Mouse (Mus musculus) myocyte (in vitro differentiated cells): Measurements from ENCODE around the gene Ttc21a. TPM values are rescaled to one million over a fixed set of nuclear protein-coding genes. Genes with fewer than 3 reads are reported as not detected.
A peak's percentile ranks its signal among the peaks of the same experiment; 100 is the strongest.

Source experiments
- H3K27me3 ChIP-seq: one replicate; pipeline ENCODE4 v1.6.1; 2011; ENCODE audit not compliant: control insufficient read depth, insufficient read depth, insufficient read length
- H3K36me3 ChIP-seq: one replicate; pipeline ENCODE4 v1.6.1; 2011; ENCODE audit not compliant: control insufficient read depth, insufficient read depth
- H3K4me2 ChIP-seq: one replicate; pipeline ENCODE4 v1.6.1; 2011; ENCODE audit warnings: low read depth, control low read depth
- H3K4me3 ChIP-seq: one replicate; pipeline ENCODE4 v1.5.1; 2011; ENCODE audit warnings: mild to moderate bottlenecking, control low read depth, moderate library complexity
- H3K79me2 ChIP-seq: one replicate; pipeline ENCODE4 v1.6.1; 2011; ENCODE audit not compliant: control insufficient read depth, insufficient read depth
- H3ac ChIP-seq: one replicate; pipeline ENCODE4 v1.6.1; 2011; ENCODE audit not compliant: control insufficient read depth, insufficient read length
- CEBPB ChIP-seq: IDR thresholded peaks from 2 replicates; pipeline ENCODE4 v1.6.1; 2011; ENCODE audit warnings: mild to moderate bottlenecking, moderate library complexity; ENCODE audit not compliant: poor library complexity, insufficient read depth, severe bottlenecking
- E2F4 ChIP-seq: IDR thresholded peaks from one replicate; pipeline ENCODE4 v1.6.1; 2011; ENCODE audit warnings: mild to moderate bottlenecking, control low read depth, moderate library complexity; ENCODE audit not compliant: insufficient read depth
- MAX ChIP-seq: IDR thresholded peaks from one replicate; pipeline ENCODE4 v1.6.1; 2011; ENCODE audit warnings: low read depth, mild to moderate bottlenecking, control low read depth
- MYOD1 ChIP-seq, 3 experiments: IDR thresholded peaks; one replicate each; pipeline ENCODE4 v1.6.1; 2011; ENCODE audit warnings: control low read depth in 2 of 3, low read depth in 2 of 3, mild to moderate bottlenecking in 2 of 3, moderate library complexity in 1 of 3; ENCODE audit not compliant: insufficient read length in 2 of 3, control insufficient read depth in 1 of 3
- MYOG ChIP-seq, 3 experiments: IDR thresholded peaks; one replicate each; pipeline ENCODE4 v1.6.1; 2011; ENCODE audit warnings: control low read depth in 2 of 3, low read depth in 2 of 3, mild to moderate bottlenecking in 2 of 3; ENCODE audit not compliant: insufficient read length in 2 of 3, control insufficient read depth in 1 of 3, insufficient read depth in 1 of 3
- POLR2A ChIP-seq: IDR thresholded peaks from one replicate; pipeline ENCODE4 v1.6.1; 2011; ENCODE audit warnings: low read depth, mild to moderate bottlenecking, control low read depth, moderate library complexity; ENCODE audit not compliant: insufficient read length
- POLR2AphosphoS2 ChIP-seq: IDR thresholded peaks from one replicate; pipeline ENCODE4 v1.6.1; 2011; ENCODE audit warnings: low read depth, control low read depth; ENCODE audit not compliant: insufficient read length
- REST ChIP-seq: IDR thresholded peaks from one replicate; pipeline ENCODE4 v1.6.1; 2011; ENCODE audit warnings: mild to moderate bottlenecking, control low read depth, moderate library complexity; ENCODE audit not compliant: insufficient read depth, insufficient read length
- SRF ChIP-seq: IDR thresholded peaks from one replicate; pipeline ENCODE4 v1.6.1; 2011; ENCODE audit warnings: low read depth; ENCODE audit not compliant: control insufficient read depth, insufficient read length
- TCF12 ChIP-seq: IDR thresholded peaks from one replicate; pipeline ENCODE4 v1.6.1; 2011; ENCODE audit warnings: mild to moderate bottlenecking, control low read depth; ENCODE audit not compliant: poor library complexity, insufficient read depth, severe bottlenecking
- TCF3 ChIP-seq: IDR thresholded peaks from one replicate; pipeline ENCODE4 v1.6.1; 2011; ENCODE audit warnings: low read depth, control low read depth; ENCODE audit not compliant: insufficient read length
- USF1 ChIP-seq: IDR thresholded peaks from one replicate; pipeline ENCODE4 v1.6.1; 2011; ENCODE audit warnings: low read depth, mild to moderate bottlenecking, control low read depth, moderate library complexity
- polyA plus RNA-seq: library from polyadenylated mRNA; unstranded; fragments of >200 nt; fragmentation: generic; extraction: Trizol; gene quantifications from one replicate; pipeline ENCODE4 v1.2.1, GENCODE M21; 2012; ENCODE audit warnings: missing spikeins

The Ttc21a gene
- polyA plus RNA-seq, 1 experiment: 0.05 TPM

DNA sequence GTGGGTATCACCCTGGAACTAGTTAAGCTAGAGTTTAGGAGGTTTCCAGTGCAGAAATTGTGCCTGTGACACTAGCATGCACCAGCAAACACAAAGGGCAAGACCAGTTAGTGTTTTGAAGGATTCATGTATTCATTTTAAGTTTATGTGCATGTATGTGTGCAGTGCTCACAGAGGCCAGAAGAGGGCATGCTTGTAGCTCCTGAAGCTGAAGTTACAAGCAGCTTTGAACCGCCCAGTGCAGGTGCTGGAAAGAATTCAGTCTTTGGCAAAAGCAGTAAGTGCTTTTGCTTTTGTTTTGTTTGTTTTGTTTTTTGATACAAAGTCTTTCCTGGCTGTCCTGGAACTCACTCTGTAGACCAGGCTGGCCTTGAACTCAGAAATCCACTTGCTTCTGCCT is 70.4 kb downstream of the Ttc21a start:
- no peak overlapping the region for H3K4me2 ChIP-seq
- no peaks in the 10 kb centered on the region for H3K79me2 ChIP-seq
- no peaks in the 10 kb centered on the region for H3K36me3 ChIP-seq
- TF ChIP-seq CEBPB: no peak
- TF ChIP-seq POLR2AphosphoS2: no peak
- no peak for TF ChIP-seq TCF3
- no peak for TF ChIP-seq USF1
- no peak for TF ChIP-seq E2F4
- TF ChIP-seq MYOG (IDR thresholded peaks at IDR 0.05; ENCODE audit: control insufficient read depth in 1 of 3, insufficient read depth in 1 of 3, insufficient read length in 2 of 3, low read depth in 2 of 3): no peak
- TF ChIP-seq POLR2A: no peak
- TF ChIP-seq SRF: no peak
- no peak for TF ChIP-seq MAX
- TF ChIP-seq MYOD1 (IDR thresholded peaks at IDR 0.05; ENCODE audit: control insufficient read depth in 1 of 3, insufficient read length in 2 of 3, low read depth in 2 of 3): no peak
- TF ChIP-seq TCF12: no peak
- TF ChIP-seq REST: no peak
- H3K4me3 ChIP-seq: no peak overlapping the region
- H3ac ChIP-seq: no peak overlapping the region
- H3K27me3 ChIP-seq: no peaks in the 10 kb centered on the region

DNA sequence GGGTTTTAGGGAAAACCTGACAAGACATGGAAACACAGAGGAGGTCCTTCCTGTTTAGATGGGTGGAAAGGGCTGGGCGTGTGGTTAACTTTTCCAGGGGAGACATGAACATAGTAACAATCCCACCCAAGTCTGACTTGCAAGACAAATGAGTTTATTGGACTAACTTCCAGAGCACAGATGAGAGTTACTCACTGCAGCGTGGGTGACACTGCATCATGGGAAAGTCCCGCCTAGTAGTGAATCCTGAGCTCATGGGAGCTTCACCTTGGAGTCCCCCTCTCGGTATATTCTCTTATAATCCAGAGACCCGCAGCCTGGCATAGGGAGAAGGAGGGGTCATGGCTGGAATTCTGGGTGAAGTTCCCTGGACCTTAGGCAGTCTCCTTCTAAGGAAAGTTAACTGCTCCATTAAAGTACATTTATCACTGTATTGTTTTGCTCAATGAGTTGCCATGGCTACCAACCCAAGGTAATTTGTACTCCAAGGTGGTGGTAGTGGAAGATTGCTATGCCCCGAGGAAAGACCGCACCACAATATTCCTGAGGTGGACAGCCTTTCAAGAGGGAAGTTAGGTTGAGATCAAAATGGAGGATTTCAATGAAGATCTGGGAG is 71.9 kb downstream of the Ttc21a start:
- H3K79me2 ChIP-seq: no peaks in the 10 kb centered on the region
- H3K36me3 ChIP-seq: no peaks in the 10 kb centered on the region
- TF ChIP-seq REST: no peak
- TF ChIP-seq E2F4: no peak
- no peak for TF ChIP-seq CEBPB
- TF ChIP-seq POLR2A: no peak
- TF ChIP-seq MYOG (IDR thresholded peaks at IDR 0.05; ENCODE audit: control insufficient read depth in 1 of 3, insufficient read depth in 1 of 3, insufficient read length in 2 of 3, low read depth in 2 of 3): no peak
- no peak for TF ChIP-seq TCF3
- TF ChIP-seq TCF12: no peak
- no peak for TF ChIP-seq MYOD1 (IDR thresholded peaks at IDR 0.05; ENCODE audit: control insufficient read depth in 1 of 3, insufficient read length in 2 of 3, low read depth in 2 of 3)
- no peak for TF ChIP-seq POLR2AphosphoS2
- TF ChIP-seq MAX: no peak
- TF ChIP-seq SRF: no peak
- no peak for TF ChIP-seq USF1
- no peak overlapping the region for H3K4me3 ChIP-seq
- no peaks in the 10 kb centered on the region for H3K27me3 ChIP-seq
- no peak overlapping the region for H3ac ChIP-seq
- H3K4me2 ChIP-seq: no peak overlapping the region

DNA sequence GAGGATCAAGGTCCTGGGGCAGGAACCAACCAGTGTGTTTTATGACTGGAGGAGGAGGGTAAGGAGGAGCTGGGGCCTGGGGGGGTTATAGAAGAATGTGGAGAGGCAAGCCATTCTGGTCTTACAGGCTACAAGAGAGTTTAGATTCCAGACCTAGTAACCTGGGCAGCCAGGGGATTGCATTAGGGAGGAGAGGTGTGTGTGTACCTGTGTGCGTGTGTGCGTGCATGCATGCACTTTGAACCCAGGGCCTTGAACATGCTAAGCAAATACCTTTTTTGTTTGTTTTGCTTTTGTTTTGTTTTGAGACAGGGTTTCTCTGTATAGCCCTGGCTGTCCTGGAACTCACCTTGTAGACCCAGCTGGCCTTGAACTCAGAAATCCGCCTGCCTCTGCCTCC is 72.5 kb downstream of the Ttc21a start:
- Histone ChIP-seq H3K27me3 (no peaks in the 10 kb centered on the region), H3ac (no peak overlapping the region), H3K4me2 (no peak overlapping the region), H3K36me3 (no peaks in the 10 kb centered on the region), H3K79me2 (no peaks in the 10 kb centered on the region), H3K4me3 (no peak overlapping the region)
- TF ChIP-seq TCF12: no peak
- TF ChIP-seq POLR2AphosphoS2: no peak
- no peak for TF ChIP-seq TCF3
- no peak for TF ChIP-seq E2F4

DNA sequence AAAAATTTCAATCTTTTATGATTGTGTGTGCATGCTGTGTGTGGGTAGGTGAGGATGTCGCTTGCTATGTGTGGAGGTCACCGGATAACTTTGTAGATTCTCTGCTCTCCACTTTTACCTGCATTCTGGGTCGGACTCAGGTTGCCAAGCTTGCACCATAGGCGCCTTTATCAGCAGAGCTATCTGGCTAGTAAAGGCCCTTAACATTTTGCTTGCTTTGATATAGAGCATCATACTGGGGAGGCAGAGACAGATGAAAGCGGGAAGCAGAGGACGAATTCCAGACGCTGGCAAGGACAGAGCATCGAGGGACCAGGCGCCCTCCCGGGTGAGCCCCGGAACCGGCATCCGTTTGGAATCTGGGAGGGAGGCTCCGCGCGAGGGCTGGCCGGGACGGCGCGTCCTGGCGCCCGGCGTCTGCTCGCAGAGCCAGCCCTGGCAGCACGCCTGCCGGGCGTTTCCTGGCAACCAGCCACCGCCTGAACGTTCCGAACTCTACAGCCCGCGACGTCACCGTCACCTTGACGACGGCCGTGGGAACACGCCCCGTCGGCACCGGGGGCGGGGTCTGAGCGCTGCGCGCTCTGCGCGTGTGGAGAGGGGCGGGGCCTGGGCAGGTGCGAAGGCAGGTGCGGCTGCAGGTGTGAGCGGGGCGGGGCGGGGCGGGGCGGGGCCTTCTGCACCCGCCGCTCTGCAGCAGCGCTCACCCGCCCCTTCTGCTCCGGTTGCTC is 73.5 kb downstream of the Ttc21a start:
- no peaks in the 10 kb centered on the region for H3K79me2 ChIP-seq
- H3ac ChIP-seq: no peak overlapping the region
- no peaks in the 10 kb centered on the region for H3K27me3 ChIP-seq
- TF ChIP-seq MYOG (IDR thresholded peaks at IDR 0.05; ENCODE audit: control insufficient read depth in 1 of 3, insufficient read depth in 1 of 3, insufficient read length in 2 of 3, low read depth in 2 of 3) (peak in 2 of 3 experiments; percentile 35 to 58), TCF3 (no peak), USF1 (no peak), POLR2A (peak; percentile 38), REST (no peak), MAX (no peak), TCF12 (no peak), MYOD1 (IDR thresholded peaks at IDR 0.05; ENCODE audit: control insufficient read depth in 1 of 3, insufficient read length in 2 of 3, low read depth in 2 of 3) (peak in 1 of 3 experiments; percentile 60), CEBPB (no peak), SRF (no peak), POLR2AphosphoS2 (peak; percentile 89), E2F4 (no peak)
- no peaks in the 10 kb centered on the region for H3K36me3 ChIP-seq
- H3K4me2 ChIP-seq: peak overlapping the region; percentile 71
- H3K4me3 ChIP-seq: no peak overlapping the region
